Mouse (Mus musculus): Measurements from ENCODE around the gene Pde4d.

The Pde4d gene

GRCm38 (mm10) chr13:109439436-109440161 lies 989.9 kb downstream of the Pde4d start:
- peak; percentile 70 for DNase-seq

DNA sequence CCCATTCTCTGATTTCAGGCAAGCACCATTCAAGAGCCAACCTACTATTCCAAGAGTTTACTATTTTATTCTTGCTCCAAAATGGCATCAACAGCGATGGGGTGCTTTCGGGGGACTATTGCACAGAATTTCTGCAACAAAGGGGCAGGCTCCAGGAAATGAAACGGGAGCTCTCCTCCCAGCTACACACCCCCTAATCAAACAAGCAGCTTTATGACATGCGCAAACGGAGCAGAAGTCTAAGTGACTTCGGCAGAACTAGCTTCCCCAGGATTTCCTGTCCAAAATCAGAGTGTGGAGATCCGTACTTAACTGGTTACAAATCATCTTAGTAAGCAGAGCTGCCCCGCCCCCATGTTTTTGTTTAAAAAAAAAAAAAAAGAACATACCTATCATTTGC lies 990.6 kb downstream of the Pde4d start:
- peak; percentile 72 for DNase-seq

DNA sequence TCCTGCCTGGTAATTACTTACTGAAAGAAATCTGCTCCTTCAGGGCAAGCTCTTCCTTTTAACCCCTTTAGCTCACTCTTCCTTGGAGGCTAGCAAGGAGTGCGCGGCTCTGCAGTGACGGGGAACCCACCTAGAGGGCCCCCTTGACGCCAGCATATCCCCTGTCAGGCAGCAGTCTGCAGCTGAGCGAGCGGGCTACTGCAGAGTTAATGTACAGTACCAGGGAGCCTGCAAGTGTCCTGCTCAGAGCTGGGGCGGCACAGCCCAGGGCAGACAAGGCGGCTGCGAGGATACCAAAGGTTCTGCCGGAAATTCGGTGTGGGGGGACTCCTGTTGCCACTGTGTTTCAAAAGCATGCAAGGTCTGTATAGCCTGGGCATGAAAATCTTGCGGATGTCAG lies 991.1 kb downstream of the Pde4d start:
- DNase-seq: peak; percentile 88

- peak; percentile 38 for DNase-seq
Measured at GRCm38 (mm10) chr13:109441401-109441973, 991.7 kb downstream of the Pde4d start.

DNA sequence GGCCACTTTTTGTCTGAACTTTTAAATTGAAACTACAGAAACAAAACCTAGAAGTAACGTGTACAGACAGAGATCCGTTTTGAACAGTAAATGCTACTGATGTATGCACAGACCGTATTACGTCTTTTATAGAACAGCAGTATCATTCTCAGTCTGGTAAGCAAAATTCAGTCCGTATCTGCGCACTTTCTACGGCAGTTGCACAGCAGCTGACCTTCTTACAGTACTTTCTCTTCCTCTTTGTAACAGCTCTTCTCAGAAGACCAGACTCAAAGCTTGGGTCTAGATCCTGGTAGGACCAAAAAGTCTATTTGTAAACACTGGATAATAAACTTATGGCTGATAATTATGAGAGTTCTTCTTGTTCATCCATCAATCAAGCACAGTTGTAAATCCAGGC lies 996.4 kb downstream of the Pde4d start:
- no peak for DNase-seq

- DNase-seq: no peak
Measured at GRCm38 (mm10) chr13:109448121-109448520, 998.4 kb downstream of the Pde4d start.

DNA sequence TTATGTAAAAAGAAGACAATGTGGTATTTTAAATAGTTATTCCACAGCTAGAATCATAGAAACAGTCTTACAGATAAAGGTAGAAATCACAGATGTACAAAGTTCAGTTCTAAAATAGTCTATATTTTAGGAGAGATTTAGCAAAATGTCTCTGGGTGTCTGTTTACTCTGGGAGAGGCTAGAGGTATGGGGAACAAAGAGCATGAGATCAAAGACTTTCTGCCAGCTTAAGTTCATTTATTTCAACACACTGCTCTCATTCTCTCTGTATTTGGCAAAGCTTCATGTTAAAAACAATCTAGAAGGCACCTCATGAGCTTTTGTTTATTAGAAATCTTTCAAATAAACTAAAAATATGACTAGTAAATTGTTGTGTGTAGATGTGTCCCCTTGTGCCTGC lies 1024.6 kb downstream of the Pde4d start:
- DNase-seq: no peak

DNA sequence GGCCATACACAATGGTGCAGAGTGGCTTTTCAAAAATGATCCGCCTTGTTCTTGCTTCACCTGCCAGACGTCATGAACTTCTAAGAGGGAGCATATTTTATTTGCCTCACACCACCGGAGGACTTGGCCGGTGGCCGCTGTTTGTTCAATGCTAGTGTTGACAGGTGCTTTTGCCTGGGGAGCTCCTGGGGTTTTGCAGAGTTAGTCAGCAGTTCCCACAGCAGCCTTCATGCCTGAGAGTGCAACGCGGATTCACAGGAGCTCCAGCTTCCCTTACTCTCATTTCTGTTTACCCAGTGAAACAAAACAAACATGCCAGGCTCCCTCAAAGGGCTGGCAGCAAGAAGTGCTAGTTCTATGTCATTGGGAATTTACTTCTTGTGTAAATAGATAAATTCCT lies 1031.7 kb downstream of the Pde4d start:
- no peak for DNase-seq

DNA sequence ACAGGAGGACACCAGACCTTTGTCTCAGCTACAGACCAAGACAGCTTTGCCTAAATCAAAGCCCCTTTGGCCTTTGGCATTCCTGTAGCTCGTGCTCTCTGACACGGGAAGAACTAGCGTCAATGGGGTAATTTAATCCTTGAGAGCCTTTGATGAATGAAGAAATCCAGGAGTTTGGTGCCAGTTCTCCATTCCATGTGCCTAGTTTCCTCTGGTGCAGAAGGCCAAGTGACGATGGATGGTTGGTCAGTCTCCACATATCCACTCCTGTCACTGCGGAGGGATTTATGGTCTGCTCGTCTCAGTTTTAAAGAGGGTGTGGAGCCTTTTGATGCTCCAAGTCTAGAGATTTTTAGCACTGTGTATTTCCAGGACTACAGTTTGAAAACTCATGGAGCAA lies 1036.4 kb downstream of the Pde4d start:
- DNase-seq: no peak

GRCm38 (mm10) chr13:109487378-109487777 lies 1037.6 kb downstream of the Pde4d start:
- peak; percentile 30 for DNase-seq

- DNase-seq: no peak
Measured at GRCm38 (mm10) chr13:109490853-109491252, 1041.1 kb downstream of the Pde4d start.

- DNase-seq: no peak
Measured at GRCm38 (mm10) chr13:109491829-109492228, 1042.1 kb downstream of the Pde4d start.

GRCm38 (mm10) chr13:109500336-109500735 lies 1050.6 kb downstream of the Pde4d start:
- DNase-seq: no peak

DNA sequence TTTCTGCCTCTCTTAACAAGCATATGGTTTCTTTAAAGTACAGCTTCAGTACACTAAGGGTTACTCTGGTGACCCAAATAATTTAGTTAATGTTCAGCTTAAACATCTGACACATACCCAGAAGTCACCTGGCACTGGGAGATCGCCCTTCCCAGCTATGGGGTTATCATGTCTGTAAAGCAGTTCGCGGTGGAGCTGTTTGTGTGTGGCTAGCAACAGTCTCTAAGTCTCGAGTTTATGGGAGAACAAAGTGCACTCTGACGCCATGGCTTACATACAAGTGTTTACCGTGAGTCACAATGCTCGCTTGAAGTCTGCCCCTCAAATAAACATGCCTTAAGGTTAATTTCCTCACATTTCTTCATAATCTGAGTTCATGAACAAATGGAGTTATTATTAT lies 1053.0 kb downstream of the Pde4d start:
- peak; percentile 18 for DNase-seq

DNA sequence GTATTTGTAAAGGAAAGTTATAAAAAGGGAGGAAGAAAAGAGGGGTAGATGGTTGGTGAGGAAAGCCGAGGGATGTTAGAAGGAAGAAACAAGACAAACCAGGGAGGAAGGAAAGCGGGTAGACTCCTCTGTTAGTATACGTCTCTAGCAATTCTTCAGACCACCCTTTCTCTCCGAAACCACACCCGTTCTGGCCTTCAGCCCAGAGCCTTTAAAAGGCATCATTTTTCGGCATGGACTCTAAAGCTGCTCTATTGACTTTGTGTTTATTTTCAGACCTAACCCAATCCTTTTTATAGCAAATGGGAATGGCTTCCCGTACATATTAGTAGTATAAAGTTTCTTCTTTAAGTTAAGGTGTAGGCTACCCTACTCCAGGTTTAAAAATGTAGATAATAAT lies 1057.0 kb downstream of the Pde4d start:
- no peak for DNase-seq

DNA sequence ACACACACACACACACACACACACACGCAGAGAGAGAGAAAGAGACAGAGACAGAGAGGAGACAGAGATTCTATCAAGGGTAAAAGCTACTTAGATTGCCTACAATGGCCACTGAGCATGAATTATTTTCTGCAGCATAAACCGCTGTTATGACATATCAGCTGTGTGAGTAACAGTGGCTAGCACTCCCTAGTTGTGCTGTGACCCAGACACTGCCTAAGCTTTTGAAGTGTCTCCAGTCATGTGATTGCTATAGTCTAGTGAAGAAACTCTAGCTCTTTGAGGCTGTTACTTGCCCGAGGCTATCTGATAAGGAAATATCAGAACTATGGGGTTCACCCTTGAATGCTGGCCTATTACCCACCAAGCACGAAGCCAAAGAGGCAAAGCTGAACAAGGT lies 1058.7 kb downstream of the Pde4d start:
- no peak for DNase-seq

DNA sequence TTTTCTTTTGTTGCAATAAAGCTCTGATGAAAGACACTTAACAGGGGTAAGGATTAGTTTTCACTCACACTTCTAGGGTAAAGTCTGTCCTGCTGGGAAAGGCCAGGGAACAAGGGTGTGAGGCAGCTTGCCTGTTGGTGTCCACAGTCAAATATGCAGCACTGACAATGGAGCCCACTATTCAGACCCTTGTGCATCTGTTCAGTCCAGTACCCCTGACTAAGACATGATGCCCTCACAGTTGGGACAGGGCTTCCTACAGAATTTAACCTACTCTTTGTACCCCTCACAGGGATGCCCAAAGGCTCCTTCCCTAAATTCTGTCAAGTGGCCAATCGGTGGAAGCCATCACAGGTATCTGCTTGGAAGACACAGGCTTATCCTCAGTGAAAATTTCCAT lies 1068.4 kb downstream of the Pde4d start:
- DNase-seq: no peak

DNA sequence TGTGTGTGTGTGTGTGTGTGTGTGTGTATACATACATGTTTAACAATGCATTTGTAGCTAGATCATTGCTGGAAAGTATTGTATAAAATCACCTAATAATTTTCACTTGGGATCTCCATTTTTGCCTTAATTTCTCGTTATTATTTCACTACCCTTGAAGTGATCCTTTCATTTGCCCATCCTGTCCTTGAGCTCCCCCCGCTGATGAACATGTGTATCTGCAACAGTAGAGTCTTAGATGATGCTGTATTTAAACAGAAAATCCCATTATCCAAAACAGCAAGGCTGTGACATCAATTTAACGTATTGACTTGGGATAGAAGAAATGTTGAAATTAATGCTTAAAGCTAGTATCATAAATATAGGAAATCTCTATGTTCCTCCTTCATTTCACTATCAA lies 1069.7 kb downstream of the Pde4d start:
- no peak for DNase-seq

DNA sequence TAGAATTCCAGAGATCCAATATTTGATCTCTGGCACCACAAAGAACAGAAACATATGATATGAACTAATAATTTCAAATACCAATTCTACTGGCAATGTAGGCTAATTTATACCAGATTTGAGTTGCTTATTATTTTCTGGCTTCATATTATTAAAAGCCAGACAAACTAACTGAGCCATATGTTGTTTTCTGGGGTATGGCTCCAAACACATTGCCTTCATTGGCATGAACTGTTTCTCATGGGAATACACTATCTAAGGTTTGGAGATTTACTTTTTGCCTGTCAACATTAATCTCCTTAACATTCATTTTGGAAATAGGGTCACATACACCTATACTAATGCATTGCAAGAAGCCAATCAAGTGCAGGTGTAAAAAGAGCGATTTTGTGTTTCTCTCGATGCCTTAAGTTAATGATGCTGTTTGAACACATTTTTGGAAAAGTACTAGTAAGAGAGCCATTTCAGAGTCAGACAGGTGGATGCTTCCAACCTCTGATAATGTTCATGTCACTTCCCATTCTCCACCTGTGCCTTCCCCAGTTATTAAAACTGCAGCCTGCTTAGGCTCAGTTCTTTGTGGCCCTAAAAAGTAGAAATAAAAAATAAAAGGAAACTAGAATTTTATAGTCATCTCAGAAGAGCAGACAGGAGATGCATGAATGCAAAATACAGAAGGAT lies 1070.4 kb downstream of the Pde4d start:
- DNase-seq: no peak

DNA sequence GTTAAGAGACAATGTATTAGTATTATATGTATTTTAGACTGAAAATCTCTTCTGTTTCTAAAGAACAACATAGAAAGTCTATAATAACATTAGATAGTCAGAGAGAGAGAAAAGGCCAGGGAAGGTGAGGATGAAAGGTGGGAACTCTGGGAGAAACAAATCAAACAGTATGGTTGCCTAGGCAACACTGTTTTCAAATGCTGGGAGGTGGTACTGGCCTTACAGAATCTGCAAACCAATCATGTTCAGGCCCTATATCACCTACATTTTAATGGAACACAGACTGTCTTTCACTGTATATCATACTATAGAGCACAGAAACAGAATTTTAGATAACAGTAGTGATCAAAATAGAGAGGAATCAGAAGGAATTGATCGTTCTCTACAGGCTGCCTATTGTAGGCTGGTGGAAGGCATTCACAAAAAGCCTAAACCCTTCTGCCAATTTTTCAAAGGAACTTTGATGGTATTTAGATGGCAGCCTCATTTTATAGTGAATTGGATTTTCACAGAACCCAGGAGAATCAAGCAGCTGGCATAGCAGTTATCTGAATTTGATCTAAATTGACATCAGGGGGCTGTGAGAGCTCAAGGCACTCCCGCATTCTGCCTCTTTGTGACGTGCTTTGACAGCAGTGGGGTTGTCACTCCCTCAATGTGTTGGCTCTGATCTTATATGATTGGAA lies 1084.2 kb downstream of the Pde4d start:
- DNase-seq: no peak

DNA sequence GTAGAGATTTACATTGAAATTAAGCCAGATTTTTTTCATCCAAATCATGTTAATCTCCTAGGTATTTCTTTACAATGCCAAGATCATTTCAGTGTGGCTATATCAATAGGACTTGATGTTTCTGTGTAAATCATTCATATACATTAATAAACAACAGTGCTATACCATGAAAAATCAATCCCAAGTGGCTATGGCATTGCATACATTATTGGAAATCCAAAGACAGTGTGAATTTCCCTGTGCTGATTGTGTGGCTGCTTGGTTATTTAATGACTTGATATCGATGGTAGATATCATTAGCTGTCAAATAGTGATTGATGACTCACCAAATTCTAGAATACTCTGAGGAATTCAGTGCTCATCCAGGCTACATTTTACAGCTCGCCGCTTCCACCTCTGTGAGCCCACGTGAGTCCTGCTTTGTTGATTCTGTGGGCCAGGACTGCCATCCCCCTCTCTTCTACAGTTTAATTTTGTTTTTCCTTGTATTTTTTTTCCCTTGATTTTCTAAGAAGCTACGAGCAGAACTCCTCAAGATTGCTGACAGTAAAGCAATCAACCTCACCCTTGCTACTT lies 1085.0 kb downstream of the Pde4d start:
- no peak for DNase-seq

GRCm38 (mm10) chr13:109536636-109537035 lies 1086.9 kb downstream of the Pde4d start:
- no peak for DNase-seq

GRCm38 (mm10) chr13:109539371-109539770 lies 1089.6 kb downstream of the Pde4d start:
- DNase-seq: no peak
